In the genomic region with DNA sequence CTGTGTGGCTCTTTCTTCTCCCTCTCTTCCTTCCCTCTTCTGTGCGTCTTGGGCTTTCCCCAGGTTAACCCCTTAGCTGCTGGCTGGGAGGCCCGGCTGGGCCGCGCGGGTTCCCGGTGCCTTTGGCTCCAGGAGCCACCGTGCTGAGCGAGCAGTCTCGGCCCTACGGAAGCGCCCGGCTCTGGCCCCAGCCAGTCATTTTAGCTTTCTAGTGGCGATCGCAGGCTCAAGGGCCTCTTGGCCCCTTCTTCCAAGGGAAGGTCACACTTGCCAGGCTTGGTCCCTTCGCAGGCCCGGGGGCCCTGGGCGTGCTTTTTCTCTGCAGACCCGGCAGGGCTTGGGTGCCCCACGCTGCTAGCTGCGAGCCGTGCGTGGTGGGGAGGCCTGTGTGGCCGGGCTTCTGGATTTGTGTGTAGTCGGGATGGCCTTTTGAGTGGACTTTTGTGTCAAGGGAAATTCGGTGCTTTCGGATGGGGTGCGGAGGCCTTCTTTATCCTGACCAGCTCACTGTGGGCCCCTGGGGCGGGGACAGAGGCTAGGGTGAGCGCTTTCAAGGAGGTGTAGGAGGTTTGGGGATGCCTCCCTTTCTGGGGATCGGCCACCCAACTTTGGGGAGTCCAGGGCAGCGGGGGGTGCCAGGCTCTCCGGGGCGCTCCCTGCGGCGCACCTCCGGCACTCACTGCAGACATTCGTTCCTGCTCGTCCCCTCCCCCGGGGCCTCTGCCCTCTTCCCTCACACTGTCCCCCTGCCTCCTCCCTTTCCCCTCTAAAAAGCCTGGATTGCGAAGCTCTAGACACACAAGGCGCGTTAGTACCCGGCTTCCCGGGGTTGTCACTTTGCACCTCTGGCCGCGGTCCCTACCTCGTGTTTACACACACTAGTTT, we compare ENCODE assay signal across 8 mouse cellular contexts. TPM values are rescaled to one million over a fixed set of nuclear protein-coding genes. Genes with fewer than 3 reads are reported as not detected.
DNase-seq lines count a peak whose midpoint lies in the region; ATAC-seq and TF ChIP-seq lines count a peak whose summit lies in the region.

No protein-coding gene starts in this region.

- peak; percentile 39; the same call in 1 of the 2 replicates for ATAC-seq in embryonic facial prominence, embryonic 15.5 days (ENCODE audit: insufficient number of reproducible peaks, low FRiP score, low TSS enrichment, low read depth)
- ATAC-seq in heart, embryonic 16.5 days (replicated peaks; ENCODE audit: extremely low read depth, insufficient read depth, low FRiP score) = peak; percentile 11; the same call in 1 of the 2 replicates
- ATAC-seq in lung, postnatal 0 days = peak; percentile 31

- peak; percentile 17 to 43 for DNase-seq in spleen, adult 18-20 months
- no peak for DNase-seq in spleen, adult 12 weeks (ENCODE audit: low spot score)
- peak; percentile 69 to 79 for DNase-seq in kidney, postnatal 25 days
- DNase-seq in lung, postnatal 0 days (ENCODE audit: low spot score) = peak; percentile 85
- DNase-seq in ovary, postnatal 36 days (ENCODE audit: low spot score) = peak; percentile 72
- DNase-seq in urinary bladder, postnatal 14 days (ENCODE audit: low spot score) = peak; percentile 76

- H3K9me3 ChIP-seq in embryonic facial prominence, embryonic 15.5 days (replicated peaks) = no peaks in the 10 kb centered on the region
- H3K9me3 ChIP-seq in heart, embryonic 16.5 days (replicated peaks; ENCODE audit: control insufficient read depth, low read length) = no peaks in the 10 kb centered on the region
- H3K9me3 ChIP-seq in lung, postnatal 0 days (ENCODE audit: low read length) = no peaks in the 10 kb centered on the region

- H3K4me1 ChIP-seq in embryonic facial prominence, embryonic 15.5 days = peaks cover 42% of the 10 kb centered on the region
- H3K4me1 ChIP-seq in heart, embryonic 16.5 days (ENCODE audit: control insufficient read depth, insufficient read depth, low read length) = peaks cover 36% of the 10 kb centered on the region
- H3K4me1 ChIP-seq in lung, postnatal 0 days (ENCODE audit: insufficient read depth, low read depth, low read length) = peaks cover 11% of the 10 kb centered on the region; the same call in 1 of the 2 replicates

- H3K36me3 ChIP-seq in embryonic facial prominence, embryonic 15.5 days = no peaks in the 10 kb centered on the region
- H3K36me3 ChIP-seq in heart, embryonic 16.5 days (ENCODE audit: control insufficient read depth, insufficient read depth) = no peaks in the 10 kb centered on the region
- H3K36me3 ChIP-seq in lung, postnatal 0 days (ENCODE audit: insufficient read depth, low read length) = no peaks in the 10 kb centered on the region

- TF ChIP-seq CTCF in lung, postnatal 0 days (IDR thresholded peaks at IDR 0.05) = no peak

- peak overlapping the region; percentile 74 for H3K4me2 ChIP-seq in embryonic facial prominence, embryonic 15.5 days (replicated peaks)
- H3K4me2 ChIP-seq in heart, embryonic 16.5 days (ENCODE audit: low read depth, low read length) = peak overlapping the region; percentile 84
- peak overlapping the region; percentile 92 for H3K4me2 ChIP-seq in lung, postnatal 0 days (replicated peaks; ENCODE audit: low read depth, low read length)

- no peak for TF ChIP-seq EP300 in lung, postnatal 0 days (IDR thresholded peaks at IDR 0.05)

- peak overlapping the region; percentile 99 for H3K27ac ChIP-seq in embryonic facial prominence, embryonic 15.5 days (replicated peaks)
- peak overlapping the region; percentile 96 for H3K27ac ChIP-seq in heart, embryonic 16.5 days (ENCODE audit: low read length)
- H3K27ac ChIP-seq in lung, postnatal 0 days (ENCODE audit: low read length) = peak overlapping the region; percentile 91

- peak overlapping the region; percentile 83 for H3K4me3 ChIP-seq in embryonic facial prominence, embryonic 15.5 days (replicated peaks)
- H3K4me3 ChIP-seq in heart, embryonic 16.5 days (ENCODE audit: low read length) = peak overlapping the region; percentile 77
- H3K4me3 ChIP-seq in lung, postnatal 0 days (ENCODE audit: low read depth, low read length) = peak overlapping the region; percentile 79

- no peaks in the 10 kb centered on the region for H3K27me3 ChIP-seq in embryonic facial prominence, embryonic 15.5 days
- no peaks in the 10 kb centered on the region for H3K27me3 ChIP-seq in heart, embryonic 16.5 days (ENCODE audit: control insufficient read depth, insufficient read depth, low read length)
- no peaks in the 10 kb centered on the region for H3K27me3 ChIP-seq in lung, postnatal 0 days (replicated peaks; ENCODE audit: insufficient read depth, low read length)

- under 1% methylated on average over 47 of the region's 47 CpGs for WGBS in embryonic facial prominence, embryonic 15.5 days
- under 1% methylated on average over 47 of the region's 47 CpGs for WGBS in heart, embryonic 16.5 days
- under 1% methylated on average over 47 of the region's 47 CpGs for WGBS in lung, postnatal 0 days

- peak overlapping the region; percentile 89 for H3K9ac ChIP-seq in embryonic facial prominence, embryonic 15.5 days
- peak overlapping the region; percentile 92 for H3K9ac ChIP-seq in heart, embryonic 16.5 days (ENCODE audit: low read length)
- H3K9ac ChIP-seq in lung, postnatal 0 days (replicated peaks; ENCODE audit: low read depth) = peak overlapping the region; percentile 95

RNA-seq across cellular contexts. Expression of a gene that starts 2.2 kb away (rescaled TPM):
- 101 and 108 TPM in 2 replicates for polyA plus RNA-seq in embryonic facial prominence, embryonic 15.5 days (2015; fragmentation: Nextera tagmentation; extraction: Ambion mirVana)
- 36.6 and 45.6 TPM in 2 replicates for polyA plus RNA-seq in heart, embryonic 16.5 days (2015; fragmentation: Nextera tagmentation; extraction: Ambion mirVana)
- 43.9 and 44.4 TPM in 2 replicates for polyA plus RNA-seq in lung, postnatal 0 days (2015; fragmentation: Nextera tagmentation; extraction: Ambion mirVana)
